Mouse (Mus musculus) heart, adult 11 months (tissue): ENCODE results near the gene Muc3.

Experiments used
- DNase-seq: peaks from one replicate; pipeline ENCODE4 v3.0.0; 2022

Gene Muc3

DNA sequence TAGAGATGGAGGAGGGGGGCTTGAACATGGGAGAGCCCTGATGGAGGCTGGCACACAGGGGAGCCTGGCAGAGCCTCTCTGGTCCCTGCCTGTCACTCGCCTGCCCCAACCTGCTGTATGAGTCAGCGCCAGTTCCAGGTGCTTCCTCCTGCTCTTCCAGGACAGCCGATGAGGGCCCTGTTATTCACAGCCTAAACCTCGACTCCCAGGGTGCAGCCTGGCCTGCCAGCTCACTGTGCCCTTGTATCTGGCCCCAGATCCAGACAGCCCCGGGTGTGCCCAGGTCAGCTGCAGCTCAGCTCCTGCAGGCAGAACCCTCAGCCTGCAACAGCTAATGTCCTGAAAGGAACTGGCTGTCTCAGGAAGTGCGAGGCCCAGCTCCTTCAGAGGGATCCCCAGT is 57.6 kb downstream of the Muc3 start:
- peak; percentile 92 for DNase-seq

DNA sequence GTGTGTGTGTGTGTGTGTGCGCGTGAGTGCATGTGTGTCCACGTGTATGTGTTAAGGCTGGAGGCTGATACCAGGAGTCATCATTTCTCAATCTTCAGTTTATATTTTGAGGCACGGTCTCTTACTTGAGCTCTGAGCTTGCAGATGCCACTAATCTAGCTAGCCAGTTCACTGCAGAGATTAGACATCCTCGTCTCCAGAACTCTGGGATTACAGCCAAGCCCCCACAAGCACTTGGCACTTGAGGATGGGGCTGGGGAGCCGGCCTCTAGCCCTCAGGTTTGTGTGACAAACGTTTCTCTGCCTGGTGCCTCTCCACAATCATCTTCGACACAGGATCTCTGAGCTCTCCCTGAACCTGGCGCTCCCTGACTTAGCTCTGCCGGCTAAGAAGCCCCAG is 58.3 kb downstream of the Muc3 start:
- no peak for DNase-seq

DNA sequence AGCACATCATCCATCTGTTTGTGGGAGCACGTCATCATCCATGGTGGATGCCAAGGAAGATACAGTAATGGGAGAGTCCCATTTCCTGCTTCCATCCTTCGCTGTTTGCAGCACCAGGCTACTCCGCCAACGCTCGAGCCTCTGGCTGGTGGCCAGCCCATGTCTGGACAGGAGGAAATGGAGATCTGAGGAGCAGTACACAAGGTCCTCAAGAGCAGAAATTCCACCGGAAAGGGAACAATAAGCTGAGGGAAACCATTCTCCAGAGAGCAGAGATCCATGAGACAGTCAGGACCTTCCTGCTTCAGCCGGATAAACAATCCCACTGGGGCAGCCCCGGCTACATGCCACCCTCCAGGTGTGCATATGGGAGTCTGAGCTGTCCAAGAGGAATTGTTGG is 61.7 kb downstream of the Muc3 start:
- peak; percentile 99 for DNase-seq

DNA sequence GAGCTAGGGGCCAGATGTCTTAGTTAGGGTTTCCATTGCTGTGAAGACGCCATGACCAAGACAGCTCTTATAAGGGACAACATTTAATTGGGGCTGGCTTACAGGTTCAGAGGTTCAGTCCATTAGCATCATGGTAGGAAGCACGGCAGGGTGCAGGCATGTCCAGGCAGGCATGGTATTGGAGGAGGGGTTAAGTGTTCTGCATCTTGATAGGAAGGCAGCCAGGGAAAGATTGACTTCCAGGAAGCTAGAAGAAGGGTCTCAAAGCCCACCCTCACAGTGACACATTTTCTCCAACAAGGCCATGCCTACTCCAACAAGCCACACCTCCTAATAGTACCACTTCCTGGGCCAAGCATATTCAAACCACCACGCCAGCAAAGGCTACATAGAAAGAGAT is 63.4 kb downstream of the Muc3 start:
- no peak for DNase-seq

DNA sequence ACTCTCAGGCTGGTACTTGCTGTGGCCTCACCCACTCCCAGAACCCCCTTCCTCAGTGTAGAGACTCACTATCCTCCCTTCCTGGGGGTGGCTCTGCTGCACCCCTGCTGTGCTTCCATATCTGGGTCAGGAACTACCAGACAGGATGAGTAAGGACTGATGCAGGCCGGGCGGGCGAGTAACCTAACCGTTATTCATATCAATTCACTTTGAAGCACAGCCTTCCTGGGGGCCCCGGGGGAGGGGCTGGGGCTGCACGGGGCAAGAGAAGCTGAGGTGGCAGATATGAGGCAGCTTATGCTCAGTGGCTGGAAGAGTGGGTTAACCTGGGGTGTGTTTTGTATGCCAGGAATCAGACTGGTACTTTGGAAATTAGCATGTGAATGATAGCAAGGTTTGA is 64.1 kb downstream of the Muc3 start:
- DNase-seq = no peak
